Mouse (Mus musculus): Measurements from ENCODE around the gene Fam171a2.
"Not testable (repeated sequence)": the region's sequence is repeated elsewhere in the genome, so short reads cannot be mapped to it uniquely, and the experiment has no call there.

Gene Fam171a2

DNA sequence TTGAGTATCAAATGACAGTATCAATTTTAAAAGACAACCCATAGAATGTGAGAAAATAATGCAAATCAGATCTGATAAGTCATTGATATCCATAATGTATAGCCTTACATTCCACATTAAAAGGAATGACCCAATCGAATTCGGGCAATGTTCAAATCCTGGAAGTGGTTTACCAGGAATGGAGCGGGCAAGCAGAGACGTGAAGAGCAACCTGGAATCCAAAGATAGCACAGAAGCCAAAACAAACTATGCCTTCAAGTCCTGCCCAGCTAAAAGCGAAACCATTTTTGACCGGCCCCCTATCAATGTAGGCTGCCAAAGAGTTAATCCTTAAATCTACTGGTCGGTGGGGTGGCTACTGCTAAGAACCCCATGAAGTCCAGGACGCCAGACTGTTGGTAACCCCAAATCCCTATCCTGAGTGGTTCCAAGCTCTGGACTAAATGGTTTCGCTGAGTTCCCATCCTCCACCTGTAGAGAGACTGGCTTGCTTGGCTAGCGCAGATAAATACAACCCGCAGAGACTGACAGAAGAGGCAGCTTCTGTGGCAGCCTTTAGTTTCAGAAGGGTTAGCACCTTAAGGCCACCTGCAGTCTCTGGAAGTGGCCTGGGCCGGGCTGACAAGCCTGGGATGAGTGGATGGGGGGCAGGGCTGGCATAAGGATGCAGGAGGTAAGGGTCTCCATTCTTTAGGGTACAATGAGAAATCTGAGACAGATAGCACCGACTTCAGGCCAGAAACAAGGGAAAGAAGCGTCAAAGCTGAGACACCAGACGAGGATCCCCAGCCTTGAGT, 54.8 kb downstream of the Fam171a2 start:
- no peak for DNase-seq

DNA sequence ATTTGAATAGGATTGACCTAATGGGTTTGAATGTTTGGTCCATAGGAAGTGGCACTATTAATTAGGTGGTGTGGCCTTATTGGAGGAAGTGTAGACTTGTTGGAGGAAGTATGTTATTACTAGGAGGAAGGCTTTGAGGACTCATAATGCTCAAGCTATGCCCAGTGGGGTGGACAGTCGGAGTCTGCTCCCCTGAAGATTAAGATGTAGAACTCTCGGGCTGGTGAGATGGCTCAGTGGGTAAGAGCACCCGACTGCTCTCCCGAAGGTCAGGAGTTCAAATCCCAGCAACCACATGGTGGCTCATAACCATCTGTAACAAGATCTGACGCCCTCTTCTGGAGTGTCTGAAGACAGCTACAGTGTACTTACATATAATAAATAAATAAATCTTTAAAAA, 58.0 kb downstream of the Fam171a2 start:
- not testable (repeated sequence) for DNase-seq

All from thymus, postnatal 14 days (tissue).